Mouse (Mus musculus) T-helper 17 cell (primary cell): Measurements from ENCODE around the gene Bloc1s3.

Experiments used
- in situ Hi-C, 2 experiments: fragments of 300-600 bp; cut with MboI, MseI; formaldehyde crosslinking; loops; 1 replicate in 1 of 2; 2 replicates in 1 of 2; pipeline ENCODE4 v1.15.1; 2025; ENCODE audit warnings: high pct_unique_total_duplicates in 2 of 2

The Bloc1s3 gene

DNA sequence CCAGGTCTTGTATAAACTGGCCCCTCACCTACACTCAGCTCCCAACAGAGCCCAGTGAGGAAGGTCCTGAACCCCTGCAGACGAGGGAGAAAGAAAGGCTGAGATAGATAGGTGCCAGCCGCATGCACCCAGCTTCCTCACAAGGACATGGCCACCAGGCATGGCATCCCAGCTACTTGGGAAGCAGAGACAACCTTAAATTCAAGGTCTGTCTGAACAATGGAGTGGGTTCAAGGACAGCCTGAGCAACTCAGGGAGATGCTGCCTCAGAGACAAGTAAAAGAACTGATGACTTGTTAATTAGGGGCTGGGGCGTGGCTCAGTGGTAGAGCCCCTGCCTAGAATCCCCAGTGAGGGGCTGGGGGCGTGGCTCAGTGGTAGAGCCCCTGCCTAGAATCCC, 53.0 kb downstream of the Bloc1s3 start:
- in situ Hi-C loops, result no loop called here
